Mouse (Mus musculus) CH12.LX (cell line): ENCODE results near the gene Psma7. TPM values are rescaled to one million over a fixed set of nuclear protein-coding genes. Genes with fewer than 3 reads are reported as not detected.

Source experiments
- DNase-seq: peaks from one replicate; pipeline ENCODE4 v3.0.0-alpha.2; 2013; ENCODE audit errors: extremely low read depth
- H3K27ac ChIP-seq: 2 replicates; pipeline ENCODE4 v1.5.1; 2012; ENCODE audit warnings: low read depth, mild to moderate bottlenecking, control low read depth, moderate library complexity; ENCODE audit not compliant: insufficient read depth
- H3K27me3 ChIP-seq: replicated peaks from 2 replicates; pipeline ENCODE3; 2012; ENCODE audit warnings: inconsistent platforms
- H3K36me3 ChIP-seq, 2 experiments: replicated peaks in 1 of 2; 2 replicates each; pipeline versions ENCODE3 to v1.6.1; 2012; ENCODE audit warnings: inconsistent platforms in 1 of 2, low read length in 1 of 2, mild to moderate bottlenecking in 1 of 2, mixed read lengths in 1 of 2, moderate library complexity in 1 of 2; ENCODE audit not compliant: control insufficient read depth in 1 of 2, insufficient read depth in 1 of 2
- H3K4me1 ChIP-seq, 2 experiments: 2 replicates each; pipeline ENCODE4 v1.6.1; 2012; ENCODE audit warnings: inconsistent platforms in 1 of 2, moderate library complexity in 1 of 2; ENCODE audit not compliant: insufficient read depth in 2 of 2, control insufficient read depth in 1 of 2
- H3K4me2 ChIP-seq: 2 replicates; pipeline ENCODE4 v1.6.1; 2012; ENCODE audit warnings: low read depth, mild to moderate bottlenecking, control low read depth; ENCODE audit not compliant: poor library complexity, insufficient read depth, severe bottlenecking
- H3K4me3 ChIP-seq, 3 experiments: fragments of 150-350 bp in 1 of 3; sonication (generic) in 1 of 3; replicated peaks in 1 of 3; 2 replicates each; pipeline versions ENCODE3 to v1.5.1; 2011 to 2012; ENCODE audit warnings: low read depth in 2 of 3, low read length in 2 of 3, mild to moderate bottlenecking in 2 of 3, moderate library complexity in 2 of 3, control low read depth in 1 of 3, improper control_type of control experiment in 1 of 3, inconsistent platforms in 1 of 3, mixed read lengths in 1 of 3; ENCODE audit not compliant: poor library complexity in 1 of 3
- H3K79me2 ChIP-seq: replicated peaks from 2 replicates; pipeline ENCODE4 v1.6.1; 2012; ENCODE audit warnings: mild to moderate bottlenecking, moderate library complexity; ENCODE audit not compliant: control insufficient read depth, poor library complexity, insufficient read depth, severe bottlenecking; ENCODE audit errors: extremely low read depth
- H3K9ac ChIP-seq: 2 replicates; pipeline ENCODE4 v1.6.1; 2012; ENCODE audit warnings: low read depth, mild to moderate bottlenecking, control low read depth, moderate library complexity; ENCODE audit not compliant: insufficient read depth
- H3K9me3 ChIP-seq: replicated peaks from 2 replicates; pipeline ENCODE3; 2012; ENCODE audit warnings: low read length, inconsistent platforms, mixed read lengths
- CHD1 ChIP-seq: IDR thresholded peaks from 2 replicates; pipeline ENCODE4 v1.6.1; 2012; ENCODE audit warnings: low read depth, low read length, improper control_type of control experiment, inconsistent platforms
- CHD2 ChIP-seq: IDR thresholded peaks from 2 replicates; pipeline ENCODE4 v1.6.1; 2011; ENCODE audit warnings: low read length, improper control_type of control experiment
- CTCF ChIP-seq, 2 experiments: IDR thresholded peaks in 1 of 2; conservative IDR thresholded peaks in 1 of 2; 2 replicates each; pipeline ENCODE4 v1.5.1; 2011 to 2012; ENCODE audit warnings: low read depth in 2 of 2, low read length in 2 of 2, improper control_type of control experiment in 1 of 2, inconsistent platforms in 1 of 2, mild to moderate bottlenecking in 1 of 2, moderate library complexity in 1 of 2
- E2F4 ChIP-seq: IDR thresholded peaks from 2 replicates; pipeline ENCODE4 v1.6.1; 2011; ENCODE audit warnings: low read depth, low read length, improper control_type of control experiment; ENCODE audit not compliant: insufficient replicate concordance
- JUN ChIP-seq: IDR thresholded peaks from 2 replicates; pipeline ENCODE4 v1.6.1; 2011; ENCODE audit warnings: low read depth, mild to moderate bottlenecking, low read length, improper control_type of control experiment, moderate library complexity; ENCODE audit not compliant: insufficient read depth
- JUND ChIP-seq: conservative IDR thresholded peaks from 2 replicates; pipeline ENCODE4 v1.6.1; 2011; ENCODE audit warnings: low read depth, low read length, improper control_type of control experiment
- MAFK ChIP-seq: IDR thresholded peaks from 2 replicates; pipeline ENCODE4 v1.6.1; 2011; ENCODE audit warnings: low read length, improper control_type of control experiment; ENCODE audit not compliant: insufficient replicate concordance
- MAX ChIP-seq: IDR thresholded peaks from 2 replicates; pipeline ENCODE4 v1.6.1; 2011; ENCODE audit warnings: low read length, improper control_type of control experiment
- MXI1 ChIP-seq: IDR thresholded peaks from 2 replicates; pipeline ENCODE4 v1.6.1; 2011; ENCODE audit warnings: mild to moderate bottlenecking, low read depth, low read length, improper control_type of control experiment
- RCOR1 ChIP-seq: conservative IDR thresholded peaks from 2 replicates; pipeline ENCODE4 v1.6.1; 2012; ENCODE audit warnings: low read depth, mild to moderate bottlenecking, inconsistent platforms, low read length, improper control_type of control experiment
- SIN3A ChIP-seq: IDR thresholded peaks from 2 replicates; pipeline ENCODE4 v1.6.1; 2012; ENCODE audit warnings: low read length, improper control_type of control experiment, inconsistent platforms
- SMC3 ChIP-seq: IDR thresholded peaks from 2 replicates; pipeline ENCODE4 v1.6.1; 2011; ENCODE audit warnings: low read depth, low read length, improper control_type of control experiment
- TCF12 ChIP-seq: IDR thresholded peaks from 2 replicates; pipeline ENCODE4 v1.6.1; 2014; ENCODE audit warnings: low read depth, mild to moderate bottlenecking, inconsistent platforms, low read length, improper control_type of control experiment
- UBTF ChIP-seq: IDR thresholded peaks from 2 replicates; pipeline ENCODE4 v1.6.1; 2012; ENCODE audit warnings: low read depth, mild to moderate bottlenecking, inconsistent platforms, low read length, improper control_type of control experiment, moderate library complexity
- USF1 ChIP-seq: IDR thresholded peaks from 2 replicates; pipeline ENCODE4 v1.6.1; 2014; ENCODE audit warnings: low read depth, mild to moderate bottlenecking, inconsistent platforms, low read length, improper control_type of control experiment
- ZNF384 ChIP-seq: IDR thresholded peaks from 2 replicates; pipeline ENCODE4 v1.6.1; 2012; ENCODE audit warnings: low read depth, low read length, improper control_type of control experiment, inconsistent platforms
- dilution Hi-C: fragments of 300-500 bp; cut with MboI; formaldehyde crosslinking; loops from 2 replicates; pipeline ENCODE4 v1.14.3; 2020; ENCODE audit warnings: low sequenced_read_pairs; ENCODE audit not compliant: extremely low pct_unique_long_range_greater_than_20kb, extremely low pct_ligation_motif_present
- in situ Hi-C: fragments of 300-500 bp; cut with MboI; formaldehyde crosslinking; loops from 3 replicates; pipeline ENCODE4 v1.14.3; 2019; ENCODE audit warnings: low sequenced_read_pairs, low pct_ligation_motif_present, low pct_unique_long_range_greater_than_20kb, mixed read lengths
- polyA plus RNA-seq: library from polyadenylated mRNA; unstranded; fragments of >175 nt; gene quantifications from 2 replicates; pipeline ENCODE4 v1.2.1, GENCODE M21; 2012; ENCODE audit warnings: low read depth; ENCODE audit not compliant: insufficient read length
- total RNA-seq, 2 experiments: library from RNA; depleted of rRNA; stranded (reverse); fragments of 300-350 nt in 1 of 2; fragments of >200 nt in 1 of 2; gene quantifications; 2 replicates each; pipeline ENCODE4 v1.2.3; 2012 to 2014

Gene Psma7
- total and polyA plus RNA-seq, 3 experiments = 443 to 569 (median 466) TPM

GRCm38 (mm10) chr2:180085926-180086636 lies 43.8 kb upstream of the Psma7 start:
- in situ Hi-C loops (no loop called here), dilution Hi-C loops (no loop called here)
- Histone ChIP-seq H3K27me3 (peaks cover 8% of the 10 kb centered on the region), H3K4me3 (no peak overlapping the region), H3K27ac (no peak overlapping the region), H3K4me2 (no peak overlapping the region), H3K36me3 (peaks cover 42 to 59% of the 10 kb centered on the region in 2 experiments), H3K4me1 (peaks cover 5 to 40% of the 10 kb centered on the region in 2 experiments), H3K9me3 (peaks cover 4% of the 10 kb centered on the region)
- no peak for DNase-seq
- no peak for TF ChIP-seq MAX
- no peak for TF ChIP-seq USF1
- no peak for TF ChIP-seq MXI1
- no peak for TF ChIP-seq ZNF384
- TF ChIP-seq SMC3 = no peak
- no peak for TF ChIP-seq CHD1
- no peak for TF ChIP-seq JUND
- no peak for TF ChIP-seq CHD2
- no peak for TF ChIP-seq UBTF
- no peak for TF ChIP-seq E2F4
- TF ChIP-seq, all 38 proteins: peak for 0
- Histone ChIP-seq H3K79me2 (no peaks in the 10 kb centered on the region), H3K9ac (no peak overlapping the region)

- H3K4me3 ChIP-seq = no peak overlapping the region
- no peak overlapping the region for H3K9ac ChIP-seq
- no peak for DNase-seq
- no peaks in the 10 kb centered on the region for H3K79me2 ChIP-seq
- dilution Hi-C loops = no loop called here
- in situ Hi-C loops = no loop called here
- H3K4me1 ChIP-seq = peaks cover 0 to 32% of the 10 kb centered on the region in 2 experiments; a peak in 2 of 4 replicates
- peaks cover 2% of the 10 kb centered on the region for H3K27me3 ChIP-seq
- H3K9me3 ChIP-seq = peaks cover 4% of the 10 kb centered on the region
- peaks cover 42 to 68% of the 10 kb centered on the region in 2 experiments for H3K36me3 ChIP-seq
- no peak for TF ChIP-seq MAFK
- no peak for TF ChIP-seq TCF12
- no peak for TF ChIP-seq JUN
- no peak for TF ChIP-seq MAX
- no peak for TF ChIP-seq CTCF (conservative IDR thresholded peaks at IDR 0.05 in 1 of 2, IDR thresholded peaks at IDR 0.05 in 1 of 2; ENCODE audit: low read depth in 2 of 2, low read length in 2 of 2)
- no peak for TF ChIP-seq RCOR1
- TF ChIP-seq CHD1 = no peak
- TF ChIP-seq SIN3A = no peak
- TF ChIP-seq UBTF = no peak
- H3K4me2 ChIP-seq = no peak overlapping the region
- no peak overlapping the region for H3K27ac ChIP-seq
These were observed 42.3 kb upstream of the Psma7 start for GRCm38 (mm10) chr2:180084565-180084964.
